Mouse (Mus musculus): ENCODE measurements at regions not wholly inside any gene's neighbourhood (a gene's known extent, or its start where the extent isn't known, plus 50 kb on each side); places are given as distances from the start of the nearest gene placed in this dataset.

DNA sequence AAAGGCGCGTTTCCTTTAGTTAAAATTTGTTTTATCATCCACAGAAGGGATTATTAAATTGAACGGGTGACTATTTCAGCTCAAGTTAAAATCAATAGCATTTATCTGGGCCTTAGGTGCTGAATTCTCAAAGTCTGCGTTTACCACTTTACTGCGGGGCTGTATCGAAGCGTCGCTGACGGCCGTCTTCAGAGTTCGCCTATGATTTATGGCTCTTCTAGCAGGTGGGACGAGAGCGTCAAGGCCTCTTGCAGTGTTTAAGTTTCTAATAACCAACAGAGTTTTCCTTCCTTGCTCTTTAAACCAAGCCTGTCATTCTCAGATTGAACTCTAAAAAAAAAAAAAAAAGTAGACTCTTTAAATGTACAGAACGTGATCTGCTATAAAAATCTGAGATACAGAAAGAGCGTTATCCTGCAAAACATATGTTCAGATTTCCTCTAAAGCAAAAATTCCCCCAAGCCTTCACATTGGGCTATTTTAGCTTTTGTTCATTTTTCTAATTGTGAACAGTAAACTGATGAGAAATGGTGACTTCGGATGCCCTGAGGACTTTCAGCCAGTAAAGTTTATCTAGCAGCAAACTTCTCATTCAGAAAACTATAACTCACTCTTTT is 246.9 kb downstream of the Rpl36a-ps1 start:
- no peak overlapping the region for H3K27ac ChIP-seq

DNA sequence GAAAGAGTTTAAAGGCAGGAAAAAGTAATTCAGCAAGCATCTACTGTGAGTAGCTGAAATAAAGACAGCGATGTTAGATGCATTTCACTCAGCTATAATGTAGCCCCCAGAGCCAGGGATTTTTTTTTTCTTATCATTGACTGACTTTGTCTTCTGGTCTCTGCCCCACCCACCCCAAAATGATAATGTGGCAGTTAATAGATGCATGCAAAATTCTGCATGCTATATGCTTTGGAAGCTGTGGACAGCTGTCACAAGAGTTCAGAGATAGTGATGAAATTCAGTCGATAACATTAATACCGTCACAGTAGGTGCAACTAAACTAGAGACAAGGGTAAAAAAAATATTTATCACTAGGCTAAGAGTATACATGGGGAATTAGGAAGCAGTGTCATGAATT is 263.7 kb downstream of the Rpl36a-ps1 start:
- H3K4me3 ChIP-seq (ENCODE audit: inconsistent target) = no peak overlapping the region
- no peaks in the 10 kb centered on the region for H3K36me3 ChIP-seq (ENCODE audit: inconsistent target)
- H3K79me2 ChIP-seq (ENCODE audit: inconsistent target) = no peaks in the 10 kb centered on the region
- no peak overlapping the region for H3K27ac ChIP-seq
- 96% methylated on average over 3 of the region's 3 CpGs for WGBS (ENCODE audit: missing documents)

More for the DNA sequence above, 246.9 kb downstream of the Rpl36a-ps1 start:
- no peaks in the 10 kb centered on the region for H3K79me2 ChIP-seq (ENCODE audit: inconsistent target)
- 38% methylated on average over 16 of the region's 16 CpGs for WGBS (ENCODE audit: missing documents)
- no peaks in the 10 kb centered on the region for H3K36me3 ChIP-seq (ENCODE audit: inconsistent target)
- no peak overlapping the region for H3K4me3 ChIP-seq (ENCODE audit: inconsistent target)

GRCm38 (mm10) chr14:98728863-98729262 is 265.3 kb downstream of the Rpl36a-ps1 start:
- no peak overlapping the region for H3K27ac ChIP-seq
- no peak overlapping the region for H3K4me3 ChIP-seq (ENCODE audit: inconsistent target)
- 47% methylated on average over 2 of the region's 2 CpGs for WGBS (ENCODE audit: missing documents)
- H3K36me3 ChIP-seq (ENCODE audit: inconsistent target) = no peaks in the 10 kb centered on the region
- H3K79me2 ChIP-seq (ENCODE audit: inconsistent target) = no peaks in the 10 kb centered on the region

DNA sequence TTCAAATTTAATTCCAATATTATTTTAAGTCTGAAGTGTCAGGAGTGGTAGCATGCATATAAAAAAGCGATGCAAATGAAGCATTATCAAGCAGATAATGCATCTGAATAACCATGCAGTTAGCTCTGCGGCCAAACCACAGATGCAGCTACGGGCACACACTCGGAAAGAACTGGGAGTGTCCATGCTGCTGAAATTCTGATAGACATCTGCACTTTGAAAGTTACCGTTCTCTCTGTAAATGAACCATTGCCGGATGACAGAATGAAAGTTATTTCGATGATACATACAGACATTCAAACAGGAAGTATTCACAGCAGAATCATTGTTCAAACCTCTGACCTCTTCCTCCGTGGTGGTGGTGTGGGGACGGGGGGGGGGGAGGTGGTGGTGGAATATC is 271.6 kb downstream of the Rpl36a-ps1 start:
- 64% methylated on average over 9 of the region's 9 CpGs for WGBS (ENCODE audit: missing documents)
- H3K79me2 ChIP-seq (ENCODE audit: inconsistent target) = no peaks in the 10 kb centered on the region
- H3K4me3 ChIP-seq (ENCODE audit: inconsistent target) = no peak overlapping the region
- no peaks in the 10 kb centered on the region for H3K36me3 ChIP-seq (ENCODE audit: inconsistent target)
- H3K27ac ChIP-seq = no peak overlapping the region

DNA sequence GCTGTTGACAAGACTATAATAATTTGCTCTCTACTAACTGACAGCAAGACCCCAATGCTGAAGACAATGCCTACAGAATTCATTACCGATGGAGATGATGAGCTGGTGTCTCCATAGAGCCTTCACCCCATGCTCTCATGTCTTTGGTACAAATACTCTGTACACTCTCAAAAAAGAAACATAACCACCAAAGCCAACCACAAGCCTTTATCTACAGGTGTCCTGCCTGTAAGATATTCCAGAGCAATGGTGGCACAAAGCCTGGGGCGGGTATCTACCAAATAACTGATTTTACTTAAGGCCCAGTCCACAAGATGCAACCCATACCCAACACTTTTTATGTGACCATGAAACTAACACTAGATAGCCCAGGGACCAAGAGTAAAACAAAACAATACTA is 273.1 kb downstream of the Rpl36a-ps1 start:
- H3K79me2 ChIP-seq (ENCODE audit: inconsistent target) = no peaks in the 10 kb centered on the region
- WGBS (ENCODE audit: missing documents) = 100% methylated on average over 2 of the region's 2 CpGs
- H3K4me3 ChIP-seq (ENCODE audit: inconsistent target) = no peak overlapping the region

DNA sequence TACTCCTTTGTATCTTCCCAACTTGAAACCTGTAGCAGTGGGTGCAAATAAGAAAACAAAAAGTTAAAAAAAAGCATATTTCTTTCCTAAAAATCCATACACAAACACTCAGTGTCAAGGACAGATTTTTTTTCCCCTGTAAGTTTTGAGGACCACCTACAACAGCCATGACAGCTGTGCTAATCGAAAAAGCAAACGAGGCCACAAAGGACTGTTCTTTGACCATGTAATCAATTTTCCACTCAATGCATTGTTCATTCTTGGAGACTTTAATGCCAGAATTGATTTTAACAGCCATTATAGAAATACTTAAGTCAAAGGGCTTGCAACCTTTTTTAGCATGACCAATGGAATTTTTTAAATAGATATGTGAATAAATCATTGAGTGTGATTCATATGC is 286.1 kb downstream of the Rpl36a-ps1 start:
- Histone ChIP-seq H3K36me3 (ENCODE audit: inconsistent target) (no peaks in the 10 kb centered on the region), H3K27ac (no peak overlapping the region), H3K79me2 (ENCODE audit: inconsistent target) (no peaks in the 10 kb centered on the region), H3K4me3 (ENCODE audit: inconsistent target) (no peak overlapping the region)
- 87% methylated on average over 2 of the region's 2 CpGs for WGBS (ENCODE audit: missing documents)

More for the DNA sequence above, 273.1 kb downstream of the Rpl36a-ps1 start:
- no peaks in the 10 kb centered on the region for H3K36me3 ChIP-seq (ENCODE audit: inconsistent target)
- H3K27ac ChIP-seq = no peak overlapping the region

- no peaks in the 10 kb centered on the region for H3K36me3 ChIP-seq (ENCODE audit: inconsistent target)
- no peak overlapping the region for H3K27ac ChIP-seq
- H3K79me2 ChIP-seq (ENCODE audit: inconsistent target) = no peaks in the 10 kb centered on the region
- no peak overlapping the region for H3K4me3 ChIP-seq (ENCODE audit: inconsistent target)
- 90% methylated on average over 4 of the region's 4 CpGs for WGBS (ENCODE audit: missing documents)
Observed at GRCm38 (mm10) chr14:98707574-98707973, 286.5 kb downstream of the Rpl36a-ps1 start.

GRCm38 (mm10) chr14:98703289-98703688 is 290.8 kb downstream of the Rpl36a-ps1 start:
- no peak overlapping the region for H3K4me3 ChIP-seq (ENCODE audit: inconsistent target)
- no peaks in the 10 kb centered on the region for H3K36me3 ChIP-seq (ENCODE audit: inconsistent target)
- no peaks in the 10 kb centered on the region for H3K79me2 ChIP-seq (ENCODE audit: inconsistent target)
- H3K27ac ChIP-seq = no peak overlapping the region
- 90% methylated on average over 6 of the region's 6 CpGs for WGBS (ENCODE audit: missing documents)

DNA sequence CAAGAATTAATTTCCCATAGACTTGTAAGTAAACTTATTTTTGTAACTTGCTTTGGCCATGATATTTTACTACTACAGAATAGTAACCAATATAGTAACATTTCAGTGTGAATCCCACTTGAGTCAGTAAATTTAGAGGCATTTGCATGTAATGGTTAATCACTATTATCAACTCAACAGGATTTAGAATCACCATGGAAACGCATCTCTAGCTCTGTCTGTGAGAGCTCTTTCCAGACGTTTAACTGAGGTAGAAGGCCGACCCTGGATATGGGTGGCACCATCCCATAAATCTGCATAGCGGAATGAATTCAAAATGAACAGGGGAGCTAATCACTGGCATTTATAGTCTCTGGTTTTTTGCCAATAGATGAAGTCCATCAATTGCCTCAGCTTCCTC is 337.6 kb downstream of the Rpl36a-ps1 start:
- no peak overlapping the region for H3K4me3 ChIP-seq (ENCODE audit: inconsistent target)
- WGBS (ENCODE audit: missing documents) = 92% methylated on average over 4 of the region's 4 CpGs

GRCm38 (mm10) chr14:98654191-98654809 is 339.8 kb downstream of the Rpl36a-ps1 start:
- H3K4me3 ChIP-seq (ENCODE audit: inconsistent target) = no peak overlapping the region
- 82% methylated on average over 6 of the region's 6 CpGs for WGBS (ENCODE audit: missing documents)
- no peaks in the 10 kb centered on the region for H3K36me3 ChIP-seq (ENCODE audit: inconsistent target)
- H3K27ac ChIP-seq = no peak overlapping the region
- no peaks in the 10 kb centered on the region for H3K79me2 ChIP-seq (ENCODE audit: inconsistent target)

More for the DNA sequence above, 337.6 kb downstream of the Rpl36a-ps1 start:
- Histone ChIP-seq H3K36me3 (ENCODE audit: inconsistent target) (no peaks in the 10 kb centered on the region), H3K27ac (no peak overlapping the region), H3K79me2 (ENCODE audit: inconsistent target) (no peaks in the 10 kb centered on the region)

- Histone ChIP-seq H3K36me3 (ENCODE audit: inconsistent target) (no peaks in the 10 kb centered on the region), H3K27ac (no peak overlapping the region), H3K79me2 (ENCODE audit: inconsistent target) (no peaks in the 10 kb centered on the region), H3K4me3 (ENCODE audit: inconsistent target) (no peak overlapping the region)
- 94% methylated on average over 6 of the region's 6 CpGs for WGBS (ENCODE audit: missing documents)
Observed at GRCm38 (mm10) chr14:98651221-98651620, 342.9 kb downstream of the Rpl36a-ps1 start.

- no peak overlapping the region for H3K27ac ChIP-seq
- 95% methylated on average over 4 of the region's 4 CpGs for WGBS (ENCODE audit: missing documents)
- no peaks in the 10 kb centered on the region for H3K36me3 ChIP-seq (ENCODE audit: inconsistent target)
Observed at GRCm38 (mm10) chr14:98650520-98650919, 343.6 kb downstream of the Rpl36a-ps1 start.

DNA sequence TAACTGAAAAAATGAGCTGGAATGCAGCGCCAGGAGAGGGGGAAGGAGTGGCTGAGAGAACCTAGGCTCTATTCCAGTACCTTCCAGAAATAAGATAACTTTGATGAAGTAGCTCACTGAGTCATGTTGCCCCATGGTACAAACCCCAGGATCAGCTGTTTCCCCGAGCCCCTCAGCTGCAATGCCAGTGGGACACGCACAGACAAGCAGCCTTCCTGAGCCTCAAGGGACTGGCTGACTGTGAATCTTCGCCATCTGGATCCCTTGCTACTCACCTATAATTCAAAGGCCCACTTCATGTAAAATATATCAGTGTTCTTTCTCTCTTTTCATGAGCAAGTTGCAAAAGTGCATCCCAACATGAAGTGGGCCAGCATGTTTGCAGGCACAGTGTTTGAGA is 346.5 kb downstream of the Rpl36a-ps1 start:
- Histone ChIP-seq H3K27ac (no peak overlapping the region), H3K36me3 (ENCODE audit: inconsistent target) (no peaks in the 10 kb centered on the region), H3K4me3 (ENCODE audit: inconsistent target) (no peak overlapping the region), H3K79me2 (ENCODE audit: inconsistent target) (no peaks in the 10 kb centered on the region)
- 94% methylated on average over 4 of the region's 4 CpGs for WGBS (ENCODE audit: missing documents)

More at GRCm38 (mm10) chr14:98650520-98650919, 343.6 kb downstream of the Rpl36a-ps1 start:
- H3K4me3 ChIP-seq (ENCODE audit: inconsistent target) = no peak overlapping the region
- no peaks in the 10 kb centered on the region for H3K79me2 ChIP-seq (ENCODE audit: inconsistent target)

- H3K27ac ChIP-seq = no peak overlapping the region
- 75% methylated on average over 1 of the region's 1 CpGs for WGBS (ENCODE audit: missing documents)
- H3K79me2 ChIP-seq (ENCODE audit: inconsistent target) = no peaks in the 10 kb centered on the region
- no peaks in the 10 kb centered on the region for H3K36me3 ChIP-seq (ENCODE audit: inconsistent target)
- no peak overlapping the region for H3K4me3 ChIP-seq (ENCODE audit: inconsistent target)
Observed at GRCm38 (mm10) chr14:98643756-98644155, 350.4 kb downstream of the Rpl36a-ps1 start.

DNA sequence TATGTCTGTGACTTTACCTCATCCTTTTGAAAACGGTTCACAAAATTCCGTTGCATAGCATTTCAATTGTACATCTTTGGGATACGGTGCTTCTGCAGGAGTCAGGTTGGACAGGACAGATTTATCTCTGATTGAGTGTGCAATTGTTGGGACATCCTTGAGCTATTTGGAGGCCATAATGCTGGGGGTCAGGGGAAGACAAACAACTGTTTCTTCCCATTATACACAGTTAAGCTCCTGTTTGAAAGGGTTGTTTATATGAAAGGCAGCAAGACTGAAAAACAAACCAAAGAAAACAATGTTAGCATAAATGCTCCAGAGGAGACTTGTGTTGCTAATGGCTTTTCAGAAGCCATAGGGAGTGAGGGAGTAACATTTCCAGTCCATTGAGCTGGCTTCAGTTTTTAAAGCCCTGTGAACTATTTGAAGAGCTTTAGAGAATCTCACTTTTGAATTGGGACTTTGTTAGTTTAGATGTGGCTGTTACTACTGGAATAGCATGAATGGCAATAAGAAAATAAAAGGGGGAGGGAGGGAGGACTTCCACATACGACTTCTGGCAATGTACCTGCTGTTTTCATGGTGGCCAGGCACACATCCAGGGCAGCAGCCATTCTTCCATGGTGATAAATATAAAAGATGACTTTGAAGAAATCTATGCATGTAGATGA is 351.3 kb downstream of the Rpl36a-ps1 start:
- H3K36me3 ChIP-seq (ENCODE audit: inconsistent target) = no peaks in the 10 kb centered on the region
- no peak overlapping the region for H3K27ac ChIP-seq
- H3K4me3 ChIP-seq (ENCODE audit: inconsistent target) = no peak overlapping the region
- no peaks in the 10 kb centered on the region for H3K79me2 ChIP-seq (ENCODE audit: inconsistent target)
- WGBS (ENCODE audit: missing documents) = 79% methylated on average over 4 of the region's 4 CpGs

Data from macrophage (primary cell).